Mouse (Mus musculus): ENCODE results near the gene Ccnd3.

Ccnd3 gene

GRCm38 (mm10) chr17:47591073-47591472, 86.2 kb downstream of the Ccnd3 start:
- no peaks in the 10 kb centered on the region for H3K9me3 ChIP-seq (ENCODE audit: low read length)
- H3K27me3 ChIP-seq (ENCODE audit: insufficient read depth, low read length) = no peaks in the 10 kb centered on the region
- peaks cover 2% of the 10 kb centered on the region for H3K36me3 ChIP-seq (ENCODE audit: insufficient read depth, low read length)
- TF ChIP-seq NANOG (IDR thresholded peaks at IDR 0.05; ENCODE audit: borderline replicate concordance, low read length) = no peak
- no peak for TF ChIP-seq CTCF (conservative IDR thresholded peaks at IDR 0.05; ENCODE audit: low read length)
- no peak for TF ChIP-seq POU5F1 (IDR thresholded peaks at IDR 0.05; ENCODE audit: borderline replicate concordance, low read length)
- H3K4me1 ChIP-seq (replicated peaks; ENCODE audit: low read depth, low read length) = peaks cover 60% of the 10 kb centered on the region
- no peak overlapping the region for H3K4me3 ChIP-seq (replicated peaks; ENCODE audit: low read length)

GRCm38 (mm10) chr17:47593215-47593853, 88.5 kb downstream of the Ccnd3 start:
- Histone ChIP-seq H3K4me3 (replicated peaks; ENCODE audit: low read length) (peak overlapping the region; percentile 92), H3K4me1 (replicated peaks; ENCODE audit: low read depth, low read length) (peaks cover 75% of the 10 kb centered on the region), H3K9me3 (ENCODE audit: low read length) (no peaks in the 10 kb centered on the region), H3K36me3 (ENCODE audit: insufficient read depth, low read length) (peaks cover 23% of the 10 kb centered on the region), H3K27me3 (ENCODE audit: insufficient read depth, low read length) (no peaks in the 10 kb centered on the region)
- TF ChIP-seq POU5F1 (IDR thresholded peaks at IDR 0.05; ENCODE audit: borderline replicate concordance, low read length) = no peak
- TF ChIP-seq CTCF (conservative IDR thresholded peaks at IDR 0.05; ENCODE audit: low read length) = no peak
- no peak for TF ChIP-seq NANOG (IDR thresholded peaks at IDR 0.05; ENCODE audit: borderline replicate concordance, low read length)

DNA sequence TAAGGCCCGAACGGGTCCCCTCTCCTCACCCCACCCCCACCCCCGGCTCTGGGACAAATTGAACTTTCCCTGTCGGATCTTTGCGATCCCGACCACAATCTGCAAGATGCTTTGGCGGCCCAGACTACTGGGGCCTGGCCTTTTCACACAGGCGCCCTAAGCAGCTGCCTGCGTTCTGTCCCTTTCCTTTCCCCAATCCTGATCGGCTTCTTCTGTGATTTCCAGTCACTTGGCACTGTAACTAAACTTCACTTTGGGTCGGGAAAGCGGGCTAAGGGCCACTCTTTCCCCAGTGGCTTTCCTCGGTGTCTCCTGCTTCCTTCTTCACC, 89.0 kb downstream of the Ccnd3 start:
- Histone ChIP-seq H3K4me1 (replicated peaks; ENCODE audit: low read depth, low read length) (peaks cover 75% of the 10 kb centered on the region), H3K27me3 (ENCODE audit: insufficient read depth, low read length) (no peaks in the 10 kb centered on the region)
- TF ChIP-seq CTCF (conservative IDR thresholded peaks at IDR 0.05; ENCODE audit: low read length) (no peak), NANOG (IDR thresholded peaks at IDR 0.05; ENCODE audit: borderline replicate concordance, low read length) (no peak), POU5F1 (IDR thresholded peaks at IDR 0.05; ENCODE audit: borderline replicate concordance, low read length) (no peak)

DNA sequence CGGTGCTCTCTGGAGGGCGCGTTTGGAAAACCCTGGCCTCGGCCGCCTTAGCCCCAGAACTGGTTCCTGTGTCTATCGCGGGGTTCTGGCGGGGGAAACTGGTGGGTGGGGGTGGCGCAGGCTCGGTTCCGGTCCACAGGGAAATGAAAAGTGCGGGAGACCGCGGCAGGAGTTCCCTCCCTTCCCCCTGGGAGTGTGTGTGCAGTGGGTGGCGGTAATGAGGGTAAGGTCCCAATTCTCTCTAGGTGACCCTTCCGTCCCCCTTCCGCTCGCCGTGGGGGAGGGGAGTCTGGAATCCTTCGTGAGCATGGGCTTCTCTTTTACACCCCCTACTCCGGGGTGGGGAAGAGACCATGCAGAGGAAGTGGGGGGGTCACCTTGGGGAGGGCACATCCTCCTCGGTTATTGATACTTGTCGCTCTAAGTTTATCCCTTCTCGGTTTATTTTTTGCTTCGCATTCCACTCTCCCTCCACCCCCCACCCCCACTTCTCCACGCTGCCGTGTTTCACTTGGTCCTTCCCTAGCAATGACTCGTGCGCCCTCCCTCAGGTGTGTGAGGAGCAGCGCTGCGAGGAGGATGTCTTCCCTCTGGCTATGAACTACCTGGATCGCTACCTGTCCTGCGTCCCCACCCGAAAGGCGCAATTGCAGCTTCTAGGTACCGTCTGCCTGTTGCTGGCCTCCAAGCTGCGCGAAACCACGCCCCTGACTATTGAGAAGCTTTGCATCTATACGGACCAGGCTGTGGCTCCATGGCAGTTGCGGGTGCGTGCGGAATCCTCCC, 89.5 kb downstream of the Ccnd3 start:
- Histone ChIP-seq H3K27me3 (ENCODE audit: insufficient read depth, low read length) (no peaks in the 10 kb centered on the region), H3K4me1 (replicated peaks; ENCODE audit: low read depth, low read length) (peaks cover 76% of the 10 kb centered on the region), H3K36me3 (ENCODE audit: insufficient read depth, low read length) (peaks cover 34% of the 10 kb centered on the region), H3K4me3 (replicated peaks; ENCODE audit: low read length) (peak overlapping the region; percentile 92), H3K9me3 (ENCODE audit: low read length) (no peaks in the 10 kb centered on the region)
- TF ChIP-seq CTCF (conservative IDR thresholded peaks at IDR 0.05; ENCODE audit: low read length) (no peak), POU5F1 (IDR thresholded peaks at IDR 0.05; ENCODE audit: borderline replicate concordance, low read length) (no peak), NANOG (IDR thresholded peaks at IDR 0.05; ENCODE audit: borderline replicate concordance, low read length) (no peak)

More for the DNA sequence above, 89.0 kb downstream of the Ccnd3 start:
- Histone ChIP-seq H3K9me3 (ENCODE audit: low read length) (no peaks in the 10 kb centered on the region), H3K36me3 (ENCODE audit: insufficient read depth, low read length) (peaks cover 28% of the 10 kb centered on the region), H3K4me3 (replicated peaks; ENCODE audit: low read length) (peak overlapping the region; percentile 92)

DNA sequence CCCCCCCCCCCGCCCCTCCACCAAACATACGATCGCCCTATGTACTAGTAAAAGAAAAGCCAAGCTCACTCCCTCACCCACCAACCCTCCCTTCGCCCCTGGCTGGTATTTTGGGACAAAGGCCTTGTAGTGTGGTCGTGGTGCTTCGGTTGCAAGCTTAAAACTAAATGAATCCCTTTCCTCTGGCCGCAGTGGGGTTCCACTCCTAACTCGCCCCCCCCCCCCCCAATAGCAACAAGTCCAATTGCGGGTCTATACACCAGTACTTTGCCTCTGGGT, 90.1 kb downstream of the Ccnd3 start:
- Histone ChIP-seq H3K36me3 (ENCODE audit: insufficient read depth, low read length) (peaks cover 39% of the 10 kb centered on the region), H3K27me3 (ENCODE audit: insufficient read depth, low read length) (no peaks in the 10 kb centered on the region), H3K4me3 (replicated peaks; ENCODE audit: low read length) (peak overlapping the region; percentile 92), H3K4me1 (replicated peaks; ENCODE audit: low read depth, low read length) (peaks cover 76% of the 10 kb centered on the region), H3K9me3 (ENCODE audit: low read length) (no peaks in the 10 kb centered on the region)
- no peak for TF ChIP-seq CTCF (conservative IDR thresholded peaks at IDR 0.05; ENCODE audit: low read length)
- no peak for TF ChIP-seq NANOG (IDR thresholded peaks at IDR 0.05; ENCODE audit: borderline replicate concordance, low read length)
- no peak for TF ChIP-seq POU5F1 (IDR thresholded peaks at IDR 0.05; ENCODE audit: borderline replicate concordance, low read length)

- Histone ChIP-seq H3K36me3 (ENCODE audit: insufficient read depth, low read length) (peaks cover 45% of the 10 kb centered on the region), H3K9me3 (ENCODE audit: low read length) (no peaks in the 10 kb centered on the region), H3K4me3 (replicated peaks; ENCODE audit: low read length) (peak overlapping the region; percentile 92), H3K4me1 (replicated peaks; ENCODE audit: low read depth, low read length) (peaks cover 80% of the 10 kb centered on the region), H3K27me3 (ENCODE audit: insufficient read depth, low read length) (no peaks in the 10 kb centered on the region)
- TF ChIP-seq POU5F1 (IDR thresholded peaks at IDR 0.05; ENCODE audit: borderline replicate concordance, low read length) = no peak
- no peak for TF ChIP-seq NANOG (IDR thresholded peaks at IDR 0.05; ENCODE audit: borderline replicate concordance, low read length)
- TF ChIP-seq CTCF (conservative IDR thresholded peaks at IDR 0.05; ENCODE audit: low read length) = no peak
These were observed 90.7 kb downstream of the Ccnd3 start for GRCm38 (mm10) chr17:47595248-47596161.

- Histone ChIP-seq H3K4me3 (replicated peaks; ENCODE audit: low read length) (peak overlapping the region; percentile 92), H3K9me3 (ENCODE audit: low read length) (no peaks in the 10 kb centered on the region)
- no peak for TF ChIP-seq NANOG (IDR thresholded peaks at IDR 0.05; ENCODE audit: borderline replicate concordance, low read length)
- no peak for TF ChIP-seq POU5F1 (IDR thresholded peaks at IDR 0.05; ENCODE audit: borderline replicate concordance, low read length)
- TF ChIP-seq CTCF (conservative IDR thresholded peaks at IDR 0.05; ENCODE audit: low read length) = no peak
These were observed 91.4 kb downstream of the Ccnd3 start for GRCm38 (mm10) chr17:47596162-47596838.

GRCm38 (mm10) chr17:47596839-47597164, 92.0 kb downstream of the Ccnd3 start:
- H3K4me3 ChIP-seq (replicated peaks; ENCODE audit: low read length) = peak overlapping the region; percentile 92
- no peaks in the 10 kb centered on the region for H3K27me3 ChIP-seq (ENCODE audit: insufficient read depth, low read length)
- H3K36me3 ChIP-seq (ENCODE audit: insufficient read depth, low read length) = peaks cover 58% of the 10 kb centered on the region
- H3K9me3 ChIP-seq (ENCODE audit: low read length) = no peaks in the 10 kb centered on the region
- H3K4me1 ChIP-seq (replicated peaks; ENCODE audit: low read depth, low read length) = peaks cover 91% of the 10 kb centered on the region
- TF ChIP-seq CTCF (conservative IDR thresholded peaks at IDR 0.05; ENCODE audit: low read length) = no peak
- TF ChIP-seq NANOG (IDR thresholded peaks at IDR 0.05; ENCODE audit: borderline replicate concordance, low read length) = no peak
- TF ChIP-seq POU5F1 (IDR thresholded peaks at IDR 0.05; ENCODE audit: borderline replicate concordance, low read length) = no peak

More at GRCm38 (mm10) chr17:47596162-47596838, 91.4 kb downstream of the Ccnd3 start:
- Histone ChIP-seq H3K36me3 (ENCODE audit: insufficient read depth, low read length) (peaks cover 53% of the 10 kb centered on the region), H3K4me1 (replicated peaks; ENCODE audit: low read depth, low read length) (peaks cover 88% of the 10 kb centered on the region), H3K27me3 (ENCODE audit: insufficient read depth, low read length) (no peaks in the 10 kb centered on the region)

Data from E14TG2a.4 (cell line).